Mouse (Mus musculus) layer of hippocampus, postnatal 36 days (tissue): ENCODE measurements around the gene Lysmd1. TPM values are rescaled to one million over a fixed set of nuclear protein-coding genes. Genes with fewer than 3 reads are reported as not detected.

Experiments
- DNase-seq, 2 experiments: peaks; one replicate each; pipeline ENCODE4 v3.0.0; 2022
- microRNA-seq, 2 experiments: library from miRNA; unstranded; fragments of <30 nt; microRNA quantifications; one replicate each; pipeline ENCODE4 v1.2.0; 2021
- total RNA-seq, 2 experiments: library from RNA; stranded (reverse); gene quantifications; 2 replicates each; pipeline ENCODE4 v1.2.3; 2021

Lysmd1 gene
- total RNA-seq, 2 experiments from 2014 or later = 16.8 to 18.1 TPM

DNA sequence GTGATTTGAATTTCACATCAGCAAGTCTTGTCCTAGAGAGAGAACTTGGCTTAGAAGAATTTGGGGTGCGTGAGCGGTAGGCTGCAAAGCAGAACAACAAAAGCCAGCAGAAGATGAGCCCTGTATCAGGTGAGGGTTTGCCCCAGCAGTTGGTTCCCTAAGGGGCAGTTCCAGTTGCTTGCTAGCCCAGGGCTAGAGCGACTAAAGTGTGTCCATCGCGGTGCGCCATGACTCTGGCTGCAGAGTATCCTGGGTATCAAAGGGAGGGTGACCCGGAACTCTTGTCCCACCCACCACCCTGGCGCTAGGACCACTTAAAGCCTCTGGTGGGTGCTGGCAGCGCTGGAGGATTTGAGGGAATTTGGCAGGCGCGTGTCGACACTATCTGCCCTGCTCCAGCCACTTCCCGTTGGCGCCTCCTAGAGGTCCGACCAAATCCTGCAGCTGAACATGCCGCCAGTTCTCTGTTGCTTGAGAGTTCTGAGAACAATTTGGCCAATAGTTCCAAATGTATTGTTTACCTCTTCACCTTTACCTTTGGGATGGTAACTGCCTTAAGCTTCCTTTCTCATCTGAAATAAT, 40.2 kb downstream of the Lysmd1 start:
- DNase-seq = peak; percentile 70 to 72

DNA sequence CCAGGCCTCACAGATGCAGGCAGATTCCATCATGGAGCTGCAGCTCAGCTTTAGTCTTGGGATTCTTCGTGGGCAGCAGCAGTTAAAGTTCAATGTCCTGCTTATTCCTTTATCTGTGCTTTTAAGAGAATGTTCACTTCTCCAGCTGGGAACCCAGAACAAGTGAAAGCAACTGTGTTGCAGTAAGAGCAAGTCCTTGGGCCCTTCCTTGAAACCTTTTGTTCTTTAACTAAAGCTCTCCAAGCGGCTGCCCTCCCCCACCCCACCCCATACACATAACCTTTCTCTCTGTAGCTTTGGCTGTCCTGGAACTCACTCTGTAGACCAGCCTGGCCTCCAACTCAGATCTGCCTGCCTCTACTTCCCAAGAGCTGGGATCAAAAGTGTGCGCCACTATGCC, 42.6 kb downstream of the Lysmd1 start:
- DNase-seq = no peak

DNA sequence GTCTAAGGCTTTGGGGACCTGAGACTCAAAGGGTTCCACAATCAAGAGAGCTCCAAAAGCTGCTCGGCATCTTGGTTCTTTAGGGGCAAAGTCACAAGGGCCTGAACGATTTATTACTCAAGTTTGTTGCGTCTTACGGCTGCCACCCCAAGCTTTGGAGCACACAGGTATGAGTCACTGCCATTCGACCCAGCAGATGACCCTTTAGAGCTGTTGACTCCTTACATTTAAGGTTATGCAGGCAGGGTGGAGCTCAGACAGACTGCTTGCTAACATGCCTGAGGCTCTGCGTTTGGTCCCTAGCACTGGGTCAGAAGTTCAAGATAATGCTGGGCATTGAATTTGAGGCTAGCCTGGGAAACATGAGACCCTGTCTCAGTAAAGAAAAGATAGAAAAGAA, 43.7 kb downstream of the Lysmd1 start:
- DNase-seq = no peak

GRCm38 (mm10) chr3:95178948-95179347, 45.1 kb downstream of the Lysmd1 start:
- DNase-seq = no peak

GRCm38 (mm10) chr3:95179890-95180289, 46.0 kb downstream of the Lysmd1 start:
- DNase-seq = no peak

DNA sequence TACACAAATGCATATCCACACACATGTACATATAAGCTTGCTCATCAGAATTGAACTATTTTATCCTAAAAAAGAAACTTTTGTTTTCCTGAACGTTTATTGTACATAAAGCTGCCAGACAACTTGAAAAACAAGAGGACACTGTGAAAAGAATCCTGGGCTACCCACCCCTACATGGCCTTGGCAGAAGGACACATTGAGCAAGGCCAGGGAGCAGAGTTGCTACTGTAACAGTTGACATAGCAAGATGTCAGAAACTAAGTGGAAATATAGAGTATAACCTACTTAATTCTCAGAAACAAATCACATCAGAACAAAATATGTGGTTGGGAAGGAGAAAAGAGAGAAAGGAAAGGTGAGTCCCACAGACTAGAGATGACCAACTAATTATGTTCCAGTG, 48.0 kb downstream of the Lysmd1 start:
- DNase-seq = no peak

DNA sequence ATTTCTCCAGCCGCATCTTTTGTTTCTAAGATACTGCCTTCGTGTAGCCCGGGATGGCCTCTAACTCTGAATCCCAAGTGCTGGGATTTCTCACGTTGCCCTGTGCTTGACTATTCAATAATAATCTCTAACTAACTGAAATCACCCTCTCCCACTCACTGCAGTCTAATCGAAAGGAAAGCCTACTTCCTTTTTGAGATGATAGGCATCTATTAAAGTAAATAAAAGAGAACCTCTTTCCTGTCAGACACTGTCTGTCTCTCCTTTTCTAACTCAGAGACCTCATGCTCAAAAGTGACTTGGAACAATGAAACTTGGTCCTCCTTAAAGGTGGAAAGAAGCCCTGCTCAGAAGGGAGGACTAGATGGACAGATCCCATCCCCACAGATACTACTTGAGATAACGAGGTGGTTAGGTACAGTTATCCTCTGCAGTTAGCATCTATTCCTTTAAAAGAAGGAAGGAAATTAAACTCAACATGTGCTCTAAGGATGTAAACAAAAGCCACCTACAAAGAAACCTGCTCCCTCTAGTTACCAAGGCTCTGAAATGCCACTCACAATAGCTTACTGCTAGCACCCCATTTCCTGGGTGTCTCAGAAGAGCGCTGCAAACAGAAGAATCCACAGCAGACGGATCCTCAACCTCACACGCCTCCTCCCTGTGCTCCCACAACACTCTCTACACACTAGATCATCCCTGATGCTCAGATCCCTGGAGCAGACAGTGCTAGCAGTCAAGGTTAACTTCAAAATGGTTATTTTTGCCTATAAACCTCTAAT, 51.1 kb downstream of the Lysmd1 start:
- DNase-seq = no peak

DNA sequence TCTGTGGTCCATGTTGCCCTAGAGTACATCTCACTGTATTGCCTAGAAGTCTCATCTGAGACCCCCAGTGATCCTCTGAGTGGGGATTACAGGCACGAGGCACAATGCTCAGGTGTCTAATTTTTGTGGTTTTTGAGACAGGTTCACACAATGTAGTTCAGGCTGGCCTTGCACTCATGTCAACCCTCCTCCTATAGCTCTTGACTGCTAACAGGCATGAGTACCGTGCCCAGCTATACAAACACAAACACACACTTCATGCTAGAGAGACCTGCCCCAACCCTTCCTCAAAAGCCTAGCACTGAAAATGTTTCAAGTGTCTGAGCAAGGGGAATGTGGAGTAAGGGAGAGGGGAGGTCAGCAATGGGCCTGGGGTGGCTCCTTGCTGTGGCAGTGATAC, 52.2 kb downstream of the Lysmd1 start:
- DNase-seq = no peak

GRCm38 (mm10) chr3:95186888-95187287, 53.0 kb downstream of the Lysmd1 start:
- DNase-seq = no peak

Small RNAs within 50 kb of the gene (microRNA-seq; reads per million reads assigned to microRNA genes)
- gene Mir8099-1 = 0 reads per million in 2 experiments

Other genes starting within 250 kb of the Lysmd1 start
- 100 to 1,000 TPM; 275 to 292 TPM for gene Psmb4, start 247.1 kb upstream of the Lysmd1 start, total RNA-seq
- gene Selenbp1, start 201.0 kb upstream of the Lysmd1 start, total RNA-seq = 10 to 100 TPM in 1 of 2 experiments, 1 to 10 TPM in 1; 9.2 to 10.2 TPM
- 10 to 100 TPM; 23.6 to 26.2 TPM for gene Rfx5, start 180.0 kb upstream of the Lysmd1 start, total RNA-seq
- gene Pi4kb, start 159.4 kb upstream of the Lysmd1 start, total RNA-seq = 10 to 100 TPM; 55.3 to 61.2 TPM
- 10 to 100 TPM; 20.3 to 22.4 TPM for gene Zfp687, start 118.6 kb upstream of the Lysmd1 start, total RNA-seq
- gene Psmd4, start 91.5 kb upstream of the Lysmd1 start, total RNA-seq = 100 to 1,000 TPM; 148 to 177 TPM
- 10 to 100 TPM; 62.3 to 64.0 TPM for gene Pip5k1a, start 27.2 kb upstream of the Lysmd1 start, total RNA-seq
- 10 to 100 TPM; 43.9 to 46.0 TPM for gene Vps72, start 23.1 kb upstream of the Lysmd1 start, total RNA-seq
- 1 to 10 TPM in 1 of 2 experiments, under 1 TPM in 1; 0.96 to 1.1 TPM for gene Tmod4, start 9.6 kb upstream of the Lysmd1 start, total RNA-seq
- 10 to 100 TPM; 49.5 to 50.4 TPM for gene Scnm1, start 77 bp upstream of the Lysmd1 start, total RNA-seq
- gene Tnfaip8l2, start 8.3 kb downstream of the Lysmd1 start, total RNA-seq = 1 to 10 TPM; 1.2 to 1.6 TPM
- gene Sema6c, start 26.4 kb downstream of the Lysmd1 start, total RNA-seq = 10 to 100 TPM; 36.1 to 41.0 TPM
- 10 to 100 TPM; 13.9 to 18.1 TPM for gene Gabpb2, start 83.8 kb downstream of the Lysmd1 start, total RNA-seq
- gene Cdc42se1, start 94.6 kb downstream of the Lysmd1 start, total RNA-seq = 10 to 100 TPM; 72.0 to 73.0 TPM
- 100 to 1,000 TPM; 285 to 326 TPM for gene Mllt11, start 98.1 kb downstream of the Lysmd1 start, total RNA-seq
- gene Gm128, start 107.5 kb downstream of the Lysmd1 start, total RNA-seq = under 1 TPM in 1 of 2 experiments, not detected in 1; 0.32 TPM
- gene Bnipl, start 117.1 kb downstream of the Lysmd1 start, total RNA-seq = under 1 TPM; 0.56 to 0.65 TPM
- 10 to 100 TPM; 19.3 to 19.4 TPM for gene Mindy1, start 147.3 kb downstream of the Lysmd1 start, total RNA-seq
- gene Prune1, start 148.0 kb downstream of the Lysmd1 start, total RNA-seq = 10 to 100 TPM; 19.8 to 22.2 TPM
- 1 to 10 TPM in 1 of 2 experiments, under 1 TPM in 1; 0.94 to 1.4 TPM for gene Anxa9, start 173.1 kb downstream of the Lysmd1 start, total RNA-seq
- gene Cers2, start 180.7 kb downstream of the Lysmd1 start, total RNA-seq = 10 to 100 TPM; 59.4 to 62.9 TPM
- gene Setdb1, start 223.1 kb downstream of the Lysmd1 start, total RNA-seq = 10 to 100 TPM; 36.0 to 40.2 TPM